Mouse (Mus musculus) common myeloid progenitor, adult 5-6 weeks (primary cell): ENCODE measurements around the gene Trim56. TPM values are rescaled to one million over a fixed set of nuclear protein-coding genes. Genes with fewer than 3 reads are reported as not detected.

Experiments
- ATAC-seq: replicated peaks from 2 replicates; pipeline ENCODE4 v1.8.0; 2016; ENCODE audit warnings: low read depth, mild to moderate bottlenecking, moderate TSS enrichment, inconsistent platforms; ENCODE audit not compliant: poor library complexity, severe bottlenecking
- total RNA-seq: library from RNA; stranded (forward); fragments of 200-1000, 187-1606 nt; gene quantifications from 2 replicates; pipeline ENCODE4 v1.2.3, GENCODE M21; 2017

The Trim56 gene
- total RNA-seq, 1 experiment from 2014 or later, result 34.3 TPM

- no peak for ATAC-seq
These were observed 5.9 kb downstream of the Trim56 start for GRCm38 (mm10) chr5:137109941-137110593.

- ATAC-seq, result no peak
These were observed 7.9 kb downstream of the Trim56 start for GRCm38 (mm10) chr5:137108111-137108510.

GRCm38 (mm10) chr5:137107670-137108069 lies 8.3 kb downstream of the Trim56 start:
- ATAC-seq, result no peak

GRCm38 (mm10) chr5:137107024-137107423 lies 9.0 kb downstream of the Trim56 start:
- peak; percentile 25; the same call in 1 of the 2 replicates for ATAC-seq

GRCm38 (mm10) chr5:137106434-137106833 lies 9.6 kb downstream of the Trim56 start:
- ATAC-seq, result no peak

- no peak for ATAC-seq
These were observed 12.0 kb downstream of the Trim56 start for GRCm38 (mm10) chr5:137103969-137104368.

- peak; percentile 88 for ATAC-seq
These were observed 13.2 kb downstream of the Trim56 start for GRCm38 (mm10) chr5:137102575-137103522.

GRCm38 (mm10) chr5:137102078-137102477 lies 13.9 kb downstream of the Trim56 start:
- ATAC-seq, result no peak

- no peak for ATAC-seq
These were observed 15.3 kb downstream of the Trim56 start for GRCm38 (mm10) chr5:137100660-137101059.

GRCm38 (mm10) chr5:137098418-137098817 lies 17.6 kb downstream of the Trim56 start:
- ATAC-seq, result no peak

- ATAC-seq, result no peak
These were observed 20.0 kb downstream of the Trim56 start for GRCm38 (mm10) chr5:137096037-137096436.

GRCm38 (mm10) chr5:137095135-137095534 lies 20.9 kb downstream of the Trim56 start:
- peak; percentile 72; the same call in 1 of the 2 replicates for ATAC-seq

- no peak for ATAC-seq
These were observed 22.3 kb downstream of the Trim56 start for GRCm38 (mm10) chr5:137093720-137094119.

GRCm38 (mm10) chr5:137091560-137091959 lies 24.4 kb downstream of the Trim56 start:
- ATAC-seq, result peak; percentile 39; the same call in 1 of the 2 replicates

GRCm38 (mm10) chr5:137090870-137091269 lies 25.1 kb downstream of the Trim56 start:
- no peak for ATAC-seq

GRCm38 (mm10) chr5:137087410-137087809 lies 28.6 kb downstream of the Trim56 start:
- ATAC-seq, result no peak

GRCm38 (mm10) chr5:137085731-137086130 lies 30.3 kb downstream of the Trim56 start:
- ATAC-seq, result no peak

- ATAC-seq, result no peak
These were observed 31.0 kb downstream of the Trim56 start for GRCm38 (mm10) chr5:137085021-137085420.

GRCm38 (mm10) chr5:137083051-137083450 lies 33.0 kb downstream of the Trim56 start:
- no peak for ATAC-seq

GRCm38 (mm10) chr5:137079849-137080248 lies 36.2 kb downstream of the Trim56 start:
- peak; percentile 33; the same call in 1 of the 2 replicates for ATAC-seq

- ATAC-seq, result no peak
These were observed 37.4 kb downstream of the Trim56 start for GRCm38 (mm10) chr5:137078616-137079015.
